Mouse (Mus musculus) right cerebral cortex, postnatal 25 days (tissue): ENCODE results near the gene Olfr98.
"Not testable (repeated sequence)": the region's sequence is repeated elsewhere in the genome, so short reads cannot be mapped to it uniquely, and the experiment has no call there.

Experiments
- DNase-seq: peaks from one replicate; pipeline ENCODE4 v3.0.0; 2022

Olfr98 gene

DNA sequence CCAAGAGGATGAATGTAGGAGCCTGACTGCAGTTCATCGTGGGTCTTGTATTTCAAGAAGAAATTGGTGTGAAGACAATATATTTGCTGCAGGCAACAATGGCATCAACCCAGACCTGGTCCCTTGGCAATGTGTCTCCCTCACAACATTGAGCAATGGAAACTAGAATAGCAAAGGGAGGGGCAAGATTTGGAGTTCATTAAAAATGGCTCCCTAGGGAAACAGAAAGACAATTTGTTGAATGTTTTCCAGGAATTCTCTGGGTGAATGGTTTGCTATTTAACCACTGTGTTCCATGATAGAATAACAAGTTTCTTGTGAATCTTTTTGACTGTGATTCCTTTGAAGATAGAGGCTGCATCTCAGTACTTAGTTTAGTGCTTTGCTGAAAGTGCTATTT is at the start of gene Olfr98:
Gene Olfr98, minus strand, starts transcription at position 124 of the 400 bp plus-strand sequence.
- no peak for DNase-seq

DNA sequence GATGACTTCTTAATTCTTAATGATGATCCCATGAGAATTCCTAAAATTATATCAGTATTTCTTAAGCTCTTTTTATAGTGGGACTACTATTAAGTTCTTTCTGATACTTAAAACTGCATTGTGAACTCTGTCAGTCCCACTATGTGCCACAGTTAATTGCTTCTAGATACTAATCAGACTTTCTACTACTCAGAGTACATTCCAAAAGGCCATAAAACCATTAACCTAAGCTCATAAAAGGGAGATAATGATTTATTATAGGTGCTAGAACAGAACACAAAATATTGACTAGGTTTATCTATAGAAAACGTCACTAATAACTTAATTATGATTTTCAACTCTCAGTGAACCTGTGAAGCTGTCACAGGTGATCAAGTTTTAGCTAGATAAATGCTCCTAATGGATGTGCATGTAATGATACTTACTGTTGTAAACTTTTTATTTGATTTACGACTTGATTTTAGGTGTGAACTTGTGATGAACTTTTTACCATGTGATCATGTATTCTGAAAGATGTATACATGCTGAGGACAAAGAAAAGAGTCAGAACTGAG is 46.7 kb upstream of the Olfr98 start:
- DNase-seq: no peak

- no peak for DNase-seq
Measured at GRCm38 (mm10) chr17:37308483-37308882, 44.9 kb upstream of the Olfr98 start.

- DNase-seq: no peak
Measured at GRCm38 (mm10) chr17:37304213-37304612, 40.7 kb upstream of the Olfr98 start, which contains the start of gene Olfr101. TSS of gene Olfr101 (minus strand) at chr17:37304313.

DNA sequence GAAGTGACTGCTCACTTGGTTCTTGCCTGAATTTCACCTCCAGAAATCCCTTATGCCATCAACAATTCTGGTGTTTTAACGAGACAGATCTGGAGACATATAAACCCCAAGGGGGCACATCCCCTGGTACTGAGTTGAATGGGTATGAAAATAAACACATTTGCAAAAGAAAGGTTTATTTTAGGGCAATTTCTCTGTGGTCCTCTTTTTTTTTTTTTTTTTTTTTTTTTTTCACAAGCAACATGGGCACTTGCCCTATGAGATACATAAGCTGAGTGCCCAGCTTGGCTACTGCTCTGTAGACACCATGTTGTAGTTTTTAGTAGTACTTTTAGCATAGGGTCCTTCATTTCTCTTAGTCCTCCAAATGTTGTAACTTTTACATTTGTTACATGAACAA is 19.8 kb upstream of the Olfr98 start, which contains the start of gene Olfr99:
Gene Olfr99, minus strand, starts transcription at position 101 of the 400 bp plus-strand sequence.
- DNase-seq: no peak

DNA sequence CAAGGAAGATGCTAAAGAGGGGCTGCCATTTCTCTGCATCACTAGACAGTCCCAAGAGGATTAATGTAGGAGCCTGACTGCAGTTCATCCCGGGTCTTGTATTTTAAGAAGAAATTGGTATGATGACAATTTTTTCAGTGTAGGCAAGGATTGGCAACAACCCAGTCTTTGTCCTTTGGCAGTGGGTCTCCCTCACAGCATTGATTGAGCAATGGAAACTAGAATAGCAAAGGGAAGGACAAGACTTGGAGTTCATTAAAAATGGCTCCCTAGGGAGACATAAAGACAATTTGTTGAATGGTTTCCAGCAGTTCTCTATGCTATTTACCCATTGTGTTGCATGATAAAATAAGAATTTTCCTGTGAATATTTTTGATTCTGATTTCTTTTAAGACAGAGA is 16.8 kb upstream of the Olfr98 start:
- DNase-seq: no peak

DNA sequence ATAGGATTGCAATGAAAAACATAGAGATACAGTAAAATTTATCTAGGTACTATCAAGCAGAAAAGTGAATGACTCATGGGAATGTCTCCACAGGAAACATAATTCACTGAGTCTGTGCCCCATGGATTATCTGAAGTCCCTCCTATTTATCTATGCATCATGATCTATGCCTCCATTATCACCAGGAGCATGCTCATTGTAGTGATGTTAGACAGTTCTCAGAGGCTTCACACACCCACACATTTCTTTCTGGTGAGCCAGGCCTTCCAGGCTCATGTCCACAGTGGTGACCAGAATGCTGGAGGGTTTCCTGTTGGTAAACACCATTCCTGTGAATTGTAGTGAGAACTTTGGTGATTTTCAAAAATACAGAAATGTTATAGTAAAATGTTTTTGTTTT is 13.0 kb upstream of the Olfr98 start:
- DNase-seq: no peak

DNA sequence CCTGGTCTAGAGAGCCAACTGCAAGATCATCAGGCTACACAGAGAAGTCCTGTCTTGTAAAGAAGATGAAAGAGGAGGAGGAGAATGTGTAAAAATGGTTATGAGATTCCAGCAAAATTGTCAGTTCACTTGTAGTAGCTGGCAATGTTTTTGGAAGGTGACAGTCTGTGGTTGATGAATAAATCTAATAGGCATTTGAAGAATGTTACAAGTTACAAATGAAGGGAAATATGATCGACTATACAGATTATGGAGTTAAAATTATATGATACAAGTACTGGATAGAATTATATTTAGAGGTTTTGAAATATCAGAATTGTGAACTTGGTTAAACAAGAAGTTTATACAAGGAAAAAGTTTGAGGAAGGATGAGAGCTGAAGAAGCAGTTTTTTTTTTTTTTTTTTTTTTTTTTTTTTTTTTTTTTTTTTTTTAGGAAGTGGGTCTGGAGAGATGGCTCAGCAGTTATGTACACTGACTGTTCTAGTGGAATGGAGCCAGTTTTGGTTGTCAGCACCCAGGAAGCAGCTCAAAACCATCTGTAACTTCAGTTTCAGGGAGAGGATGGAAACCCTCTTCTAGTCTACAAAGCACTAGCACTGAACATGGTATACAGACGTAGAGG is 12.2 kb upstream of the Olfr98 start:
- DNase-seq: no peak

DNA sequence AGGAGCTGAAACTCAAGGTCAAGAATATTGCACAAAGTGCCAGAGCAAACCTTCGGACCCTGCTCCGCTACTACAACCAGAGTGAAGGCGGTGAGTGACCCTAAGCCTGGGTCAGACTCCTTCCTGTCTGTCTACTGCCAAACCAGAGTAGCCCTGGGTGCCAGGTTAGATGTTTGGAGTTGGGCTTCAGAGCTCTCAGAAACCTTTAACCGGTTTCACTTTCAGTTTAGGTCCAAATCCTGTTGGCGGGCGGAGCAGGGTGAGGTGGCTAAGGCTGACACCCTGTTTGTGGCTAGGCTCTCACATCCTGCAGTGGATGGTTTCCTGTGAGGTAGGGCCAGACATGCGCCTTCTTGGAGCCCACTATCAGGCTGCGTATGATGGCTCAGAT is 7.1 kb upstream of the Olfr98 start:
- DNase-seq: no peak

GRCm38 (mm10) chr17:37270058-37270701 is 6.6 kb upstream of the Olfr98 start, which contains the start of gene H2-M3:
TSS of gene H2-M3 (plus strand) at chr17:37270220.
- peak; percentile 86 for DNase-seq

DNA sequence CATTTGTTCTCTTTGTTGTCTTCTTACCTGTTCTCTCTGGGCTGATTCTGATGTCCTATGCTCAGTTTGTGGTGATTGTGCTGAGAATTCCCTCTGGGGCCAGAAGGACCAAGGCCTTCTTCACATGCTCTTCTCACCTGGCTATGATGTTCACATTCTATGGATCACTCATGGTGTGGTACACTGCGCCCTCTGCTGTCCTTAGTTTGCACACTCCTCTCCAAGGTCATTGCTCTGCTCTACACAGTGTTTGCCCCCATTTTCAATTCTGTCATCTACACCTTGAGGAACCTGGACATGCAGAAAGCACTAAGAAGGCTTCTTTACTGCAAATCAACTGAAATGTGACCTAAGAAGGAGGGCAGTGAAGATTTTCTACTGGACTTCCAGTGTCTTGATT is 13.0 kb downstream of the Olfr98 start:
- no peak for DNase-seq

- no peak for DNase-seq
Measured at GRCm38 (mm10) chr17:37249460-37249859, 14.1 kb downstream of the Olfr98 start.

- peak; percentile 5 for DNase-seq
Measured at GRCm38 (mm10) chr17:37246715-37247114, 16.8 kb downstream of the Olfr98 start.

DNA sequence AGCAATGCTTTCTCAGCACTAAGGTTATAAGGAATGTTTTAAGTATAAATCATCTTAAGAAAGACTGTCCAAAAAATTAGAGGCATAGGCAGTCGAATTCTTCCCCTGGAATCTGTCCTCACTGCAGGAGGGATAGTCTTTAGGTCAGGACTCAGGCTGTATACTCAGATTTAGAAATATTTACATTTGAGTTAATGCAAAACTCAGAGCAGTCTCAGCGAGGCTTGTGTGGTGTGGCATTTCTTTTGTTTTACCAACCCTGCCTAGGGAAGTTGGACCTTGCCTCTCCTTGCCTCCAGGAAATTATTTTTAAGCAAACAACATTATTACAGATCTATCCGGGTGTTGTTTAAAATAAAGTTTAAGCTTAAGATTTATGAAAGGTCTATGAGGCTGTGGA is 21.4 kb downstream of the Olfr98 start:
- DNase-seq: no peak

DNA sequence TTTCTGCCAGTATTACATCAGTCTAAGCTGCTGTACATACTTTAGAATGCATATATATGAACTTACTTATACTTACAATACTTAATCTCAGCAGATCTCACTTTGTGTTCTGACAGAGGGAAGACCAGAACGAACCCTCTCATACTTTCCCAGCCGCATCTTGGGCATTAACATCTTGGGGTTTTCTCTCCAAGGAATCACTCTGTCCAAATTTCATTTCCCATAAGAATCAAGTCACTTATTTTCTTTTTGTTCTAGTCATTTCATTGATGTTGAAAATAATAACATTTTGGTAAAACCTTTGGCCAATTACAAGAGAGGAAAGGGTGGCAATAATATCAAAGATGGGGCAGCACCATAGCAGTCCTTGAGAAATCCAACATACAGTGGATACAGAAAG is 26.3 kb downstream of the Olfr98 start, which contains the start of gene Olfr97:
Gene Olfr97, minus strand, starts transcription at position 101 of the 400 bp plus-strand sequence.
- DNase-seq: not testable (repeated sequence)

DNA sequence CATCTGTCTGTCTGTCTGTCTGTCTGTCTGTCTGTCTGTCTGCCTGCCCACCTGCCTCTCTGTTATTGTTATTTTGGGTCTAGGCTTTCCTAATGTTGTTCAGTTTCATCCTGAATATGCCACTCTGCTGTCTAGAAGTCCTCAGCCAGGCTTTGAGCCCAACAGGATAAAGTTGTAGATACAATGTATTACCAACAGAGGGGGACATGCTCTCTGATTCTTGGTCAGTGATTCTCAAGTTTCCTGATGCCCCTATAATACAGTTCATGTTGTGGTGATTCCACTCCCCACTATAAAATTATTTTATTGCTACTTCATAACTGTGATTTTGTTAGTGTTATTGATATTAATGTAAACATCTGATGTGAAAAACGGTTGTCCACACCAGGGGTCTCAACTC is 41.7 kb downstream of the Olfr98 start:
- DNase-seq: no peak

DNA sequence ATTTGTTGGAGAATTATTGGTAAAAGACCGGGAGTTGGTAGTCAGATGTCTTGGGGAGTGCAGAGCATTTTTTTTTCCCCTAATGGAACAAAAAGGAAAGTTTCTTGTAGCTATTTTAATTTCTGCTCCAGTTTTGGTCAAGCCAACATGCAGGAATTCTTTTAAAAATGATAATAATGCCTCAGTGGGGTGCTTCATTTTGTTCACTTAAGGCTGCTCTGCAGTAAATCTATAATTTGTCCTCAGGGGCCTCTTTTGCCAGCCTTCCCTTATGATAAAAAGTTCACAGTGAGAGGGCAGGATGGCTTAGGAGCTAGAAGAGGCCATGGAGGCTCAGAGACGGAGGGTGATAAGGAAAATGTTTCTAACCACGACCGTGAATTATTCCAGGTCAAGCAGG is 43.7 kb downstream of the Olfr98 start, which contains the start of gene Olfr96:
Gene Olfr96, plus strand, starts transcription at position 301 of the 400 bp plus-strand sequence.
- no peak for DNase-seq

DNA sequence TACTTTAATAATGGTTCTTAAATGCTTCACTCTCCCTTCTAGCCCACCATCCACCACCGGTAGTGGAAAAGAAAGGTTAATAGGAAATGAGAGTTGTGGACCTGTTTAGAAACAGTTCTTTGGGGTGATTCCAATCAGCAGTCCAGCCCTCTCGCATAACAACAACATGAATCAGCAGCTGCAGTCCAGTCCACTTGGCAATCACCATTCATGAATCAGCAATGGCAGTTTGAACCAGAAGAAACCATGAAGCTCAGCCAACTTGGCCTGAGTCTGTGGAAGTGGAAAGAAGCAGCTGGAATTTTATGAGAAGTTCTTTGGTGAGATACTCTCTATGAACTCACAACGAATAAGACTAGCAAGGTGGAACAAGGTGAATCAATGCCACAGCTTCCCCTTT is 45.1 kb downstream of the Olfr98 start:
- DNase-seq: no peak

GRCm38 (mm10) chr17:37213018-37213417 is 50.5 kb downstream of the Olfr98 start, which contains the start of gene Olfr95:
TSS of gene Olfr95 (minus strand) at chr17:37213118.
- no peak for DNase-seq
